In genomic region chr9:44479628-44480428, GRCm38 (mm10) we compare ENCODE assay signal across 8 mouse cellular contexts. TPM values are rescaled to one million over a fixed set of nuclear protein-coding genes. Genes with fewer than 3 reads are reported as not detected.
DNase-seq lines count a peak whose midpoint lies in the region; ATAC-seq and TF ChIP-seq lines count a peak whose summit lies in the region.

No protein-coding gene starts in this region.

- peak overlapping the region; percentile 98 for H3K4me2 ChIP-seq in lung, embryonic 16.5 days (ENCODE audit: low read depth, low read length)

- DNase-seq in MN1 (ENCODE audit: low spot score): peak; percentile 94
- DNase-seq in cerebellum, adult 8-10 months: peak; percentile 90
- DNase-seq in forelimb bud, embryonic 11.5 days (ENCODE audit: low read depth, low spot score): peak; percentile 86
- peak; percentile 83 for DNase-seq in hindbrain, embryonic 10.5 days (ENCODE audit: low spot score)
- DNase-seq in layer of hippocampus, adult 9-11 months: peak; percentile 85
- DNase-seq in thymus, postnatal 14 days: peak; percentile 86

- WGBS in hindbrain, embryonic 10.5 days: under 1% methylated on average over 26 of the region's 26 CpGs
- 0% methylated on average over 26 of the region's 26 CpGs for WGBS in lung, embryonic 16.5 days
- WGBS in olfactory bulb, adult 2 months: 1% methylated on average over 26 of the region's 26 CpGs

- no peaks in the 10 kb centered on the region for H3K9me3 ChIP-seq in hindbrain, embryonic 10.5 days
- H3K9me3 ChIP-seq in lung, embryonic 16.5 days (ENCODE audit: control insufficient read depth, low read length): no peaks in the 10 kb centered on the region

- no peaks in the 10 kb centered on the region for H3K36me3 ChIP-seq in hindbrain, embryonic 10.5 days
- H3K36me3 ChIP-seq in lung, embryonic 16.5 days (ENCODE audit: control insufficient read depth, insufficient read depth, low read length): no peaks in the 10 kb centered on the region

- H3K4me1 ChIP-seq in hindbrain, embryonic 10.5 days (replicated peaks): peaks cover 59% of the 10 kb centered on the region
- peaks cover 26% of the 10 kb centered on the region for H3K4me1 ChIP-seq in lung, embryonic 16.5 days (replicated peaks; ENCODE audit: control insufficient read depth, insufficient read depth, low read length)
- H3K4me1 ChIP-seq in olfactory bulb, adult 2 months (ENCODE audit: control insufficient read depth, insufficient read depth, low read length): peaks cover 15% of the 10 kb centered on the region

- peak; percentile 47 for ATAC-seq in lung, embryonic 16.5 days (ENCODE audit: low read depth)

- peak overlapping the region; percentile 96 for H3K27ac ChIP-seq in hindbrain, embryonic 10.5 days
- H3K27ac ChIP-seq in lung, embryonic 16.5 days (ENCODE audit: low read length): peak overlapping the region; percentile 100
- H3K27ac ChIP-seq in olfactory bulb, adult 2 months (ENCODE audit: insufficient read depth, low read depth, low read length): peak overlapping the region; percentile 93

- no peak for TF ChIP-seq POLR2A in olfactory bulb, adult 2 months (IDR thresholded peaks at IDR 0.05; ENCODE audit: insufficient read depth, low read depth, low read length)

- TF ChIP-seq CTCF in olfactory bulb, adult 2 months (IDR thresholded peaks at IDR 0.05; ENCODE audit: insufficient read depth, low read depth, low read length): peak; percentile 86

- peaks cover 23% of the 10 kb centered on the region; the same call in 1 of the 2 replicates for H3K27me3 ChIP-seq in hindbrain, embryonic 10.5 days (ENCODE audit: insufficient read depth, poor library complexity, severe bottlenecking)
- no peaks in the 10 kb centered on the region for H3K27me3 ChIP-seq in lung, embryonic 16.5 days (ENCODE audit: control insufficient read depth, insufficient read depth, low read depth, low read length)

- peak overlapping the region; percentile 96 for H3K9ac ChIP-seq in lung, embryonic 16.5 days (ENCODE audit: low read length)

- peak overlapping the region; percentile 81 for H3K4me3 ChIP-seq in hindbrain, embryonic 10.5 days
- H3K4me3 ChIP-seq in lung, embryonic 16.5 days (ENCODE audit: low read length): peak overlapping the region; percentile 86
- H3K4me3 ChIP-seq in olfactory bulb, adult 2 months (ENCODE audit: insufficient read depth, low read depth, low read length): peak overlapping the region; percentile 95

RNA-seq across cellular contexts. Expression of gene Bcl9l, which starts 2.8 kb away (rescaled TPM):
- 4.6 and 7.3 TPM in 2 replicates for polyA plus RNA-seq in hindbrain, embryonic 10.5 days (2016; fragmentation: Nextera tagmentation; extraction: Ambion mirVana)
- polyA plus RNA-seq in lung, embryonic 16.5 days (2015; fragmentation: Nextera tagmentation; extraction: Ambion mirVana): 14.1 and 16.1 TPM in 2 replicates
- polyA plus RNA-seq in olfactory bulb, adult 2 months (2012; ENCODE audit: insufficient read depth, insufficient read length, low replicate concordance, missing spikeins): not detected in 2 replicates

RNA-seq across cellular contexts. Expression of gene Upk2, which starts 25.1 kb away (rescaled TPM):
- 0.14 TPM in 1 of 2 replicates, not detected in the other for polyA plus RNA-seq in hindbrain, embryonic 10.5 days (2016; fragmentation: Nextera tagmentation; extraction: Ambion mirVana)
- polyA plus RNA-seq in lung, embryonic 16.5 days (2015; fragmentation: Nextera tagmentation; extraction: Ambion mirVana): 1.8 and 2.0 TPM in 2 replicates
- polyA plus RNA-seq in olfactory bulb, adult 2 months (2012; ENCODE audit: insufficient read depth, insufficient read length, low replicate concordance, missing spikeins): not detected in 2 replicates

RNA-seq across cellular contexts. Expression of gene Foxr1, which starts 38.9 kb away (rescaled TPM):
- not detected in 2 replicates for polyA plus RNA-seq in hindbrain, embryonic 10.5 days (2016; fragmentation: Nextera tagmentation; extraction: Ambion mirVana)
- polyA plus RNA-seq in lung, embryonic 16.5 days (2015; fragmentation: Nextera tagmentation; extraction: Ambion mirVana): not detected in 2 replicates
- polyA plus RNA-seq in olfactory bulb, adult 2 months (2012; ENCODE audit: insufficient read depth, insufficient read length, low replicate concordance, missing spikeins): not detected in 2 replicates

Comparison
In these comparisons a context has a peak if more than half of its experiments do, and no peak if none do; other contexts are left out.
1. Peak in every context shown above with its lines: DNase-seq, ATAC-seq, H3K4me3 ChIP-seq and H3K27ac ChIP-seq.